Mouse (Mus musculus) cerebellum, adult 2 months (tissue): ENCODE data around the gene Cmah.

Experiments used
- CTCF ChIP-seq: fragments of 200-500 bp; IDR thresholded peaks from 2 replicates; pipeline ENCODE4 v1.5.1; 2011; ENCODE audit warnings: low read depth, mild to moderate bottlenecking, control low read depth, low read length, moderate library complexity, borderline replicate concordance; ENCODE audit not compliant: insufficient read depth
- POLR2A ChIP-seq: fragments of 200-500 bp; IDR thresholded peaks from 2 replicates; pipeline ENCODE4 v1.6.1; 2011; ENCODE audit warnings: low read length, control low read depth, borderline replicate concordance; ENCODE audit not compliant: insufficient read depth

DNA sequence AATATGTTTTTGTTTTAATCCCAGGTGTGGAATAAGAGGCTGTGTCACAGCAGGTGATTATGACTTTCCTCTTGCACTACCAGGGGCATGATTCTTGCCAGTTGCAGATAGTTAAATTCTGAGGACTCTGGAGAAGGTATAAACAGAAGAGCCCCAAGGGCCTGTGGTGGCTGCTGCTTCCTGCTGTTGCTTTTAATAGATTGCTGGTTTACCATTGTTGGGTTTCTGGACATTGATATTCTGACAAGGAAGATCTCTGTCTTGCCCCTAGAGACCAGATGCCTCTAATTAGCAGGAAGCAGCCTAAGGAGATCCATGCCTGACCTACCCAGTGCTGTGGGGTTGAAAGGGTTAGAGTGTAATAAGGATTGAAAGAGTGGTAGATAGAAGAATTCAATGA is 75.8 kb downstream of the Cmah start:
- TF ChIP-seq CTCF (no peak), POLR2A (no peak)
